Mouse (Mus musculus) macrophage (primary cell): ENCODE data around the gene Llgl1. TPM values are rescaled to one million over a fixed set of nuclear protein-coding genes. Genes with fewer than 3 reads are reported as not detected.

Experiments used
- H3K27ac ChIP-seq: fragments of 350-480 bp; formaldehyde crosslinking; 2 replicates; pipeline ENCODE4 v1.9.0; 2021
- H3K36me3 ChIP-seq: fragments of 350-480 bp; formaldehyde crosslinking; 2 replicates; pipeline ENCODE4 v1.9.0; 2021; ENCODE audit errors: inconsistent target
- H3K4me3 ChIP-seq: fragments of 350-480 bp; formaldehyde crosslinking; 2 replicates; pipeline ENCODE4 v1.9.0; 2021; ENCODE audit errors: inconsistent target
- H3K79me2 ChIP-seq: fragments of 350-480 bp; formaldehyde crosslinking; 2 replicates; pipeline ENCODE4 v1.9.0; 2021; ENCODE audit errors: inconsistent target
- WGBS: methylation state at CpG from one replicate; pipeline ENCODE4 v1.1.7; 2026; ENCODE audit warnings: inconsistent platforms; ENCODE audit not compliant: missing documents; 5-methylcytosine and 5-hydroxymethylcytosine counted together
- polyA plus RNA-seq: library from polyadenylated mRNA; stranded (reverse); fragments of 250-400 nt; gene quantifications from 3 replicates; pipeline ENCODE4 v1.2.4, GENCODE M21; 2018; ENCODE audit warnings: inconsistent platforms

The Llgl1 gene
- polyA plus RNA-seq, 1 experiment from 2014 or later, result 4.8 TPM

DNA sequence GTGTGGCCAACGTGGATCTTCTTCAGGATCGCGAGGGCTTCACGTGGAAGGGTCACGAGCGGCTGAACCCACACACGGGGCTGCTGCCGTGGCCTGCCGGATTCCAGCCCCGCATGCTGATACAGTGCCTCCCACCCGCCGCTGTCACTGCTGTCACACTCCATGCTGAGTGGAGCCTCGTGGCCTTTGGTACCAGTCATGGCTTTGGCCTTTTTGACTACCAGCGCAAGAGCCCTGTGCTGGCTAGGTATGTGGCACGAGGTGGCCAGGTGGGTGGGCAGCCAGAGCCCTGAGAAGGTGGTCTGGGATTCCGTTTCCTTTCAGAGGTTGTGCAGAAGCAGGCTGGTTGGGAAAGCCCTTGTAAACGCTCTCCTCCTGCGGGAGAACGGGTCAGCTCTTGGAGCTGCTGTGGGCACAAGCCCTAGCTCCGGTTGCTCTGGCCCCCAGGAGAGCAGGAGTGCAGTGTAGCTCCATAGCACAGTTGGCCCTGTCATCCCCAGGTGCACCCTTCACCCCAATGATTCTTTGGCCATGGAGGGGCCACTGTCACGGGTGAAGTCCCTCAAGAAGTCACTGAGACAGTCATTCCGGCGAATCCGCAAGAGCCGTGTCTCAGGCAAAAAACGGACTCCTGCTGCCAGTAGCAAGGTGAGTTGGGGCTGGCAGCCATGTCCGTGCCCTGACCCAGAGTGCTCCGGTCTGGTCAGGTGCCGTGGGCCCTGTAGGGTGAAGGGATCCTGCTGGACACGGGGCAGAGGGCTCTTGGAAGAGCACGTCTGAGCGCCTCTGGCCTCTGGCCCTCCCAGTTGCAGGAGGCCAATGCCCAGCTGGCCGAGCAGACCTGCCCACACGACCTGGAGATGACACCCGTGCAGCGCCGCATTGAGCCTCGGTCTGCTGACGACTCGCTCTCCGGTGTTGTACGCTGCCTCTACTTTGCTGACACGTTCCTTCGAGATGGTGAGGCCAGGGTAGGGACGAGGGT lies 10.2 kb downstream of the Llgl1 start:
- peaks cover 64% of the 10 kb centered on the region for H3K36me3 ChIP-seq
- H3K27ac ChIP-seq, result no peak overlapping the region
- H3K4me3 ChIP-seq, result no peak overlapping the region
- 95% methylated on average over 43 of the region's 45 CpGs for WGBS
- H3K79me2 ChIP-seq, result no peaks in the 10 kb centered on the region

DNA sequence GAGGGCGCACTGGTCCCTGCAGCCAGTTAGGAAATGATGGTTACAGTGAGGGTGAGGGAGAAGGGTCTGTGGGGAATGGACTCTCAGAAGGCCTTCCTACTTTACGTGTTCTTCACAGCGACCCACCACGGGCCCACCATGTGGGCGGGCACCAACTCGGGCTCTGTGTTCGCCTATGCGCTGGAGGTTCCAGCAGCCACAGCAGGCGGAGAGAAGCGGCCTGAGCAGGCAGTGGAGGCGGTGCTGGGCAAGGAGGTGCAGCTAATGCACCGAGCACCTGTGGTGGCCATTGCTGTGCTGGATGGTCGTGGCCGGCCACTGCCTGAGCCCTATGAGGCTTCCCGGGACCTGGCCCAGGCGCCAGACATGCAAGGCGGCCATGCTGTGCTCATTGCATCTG lies 11.7 kb downstream of the Llgl1 start:
- Histone ChIP-seq H3K27ac (no peak overlapping the region), H3K79me2 (no peaks in the 10 kb centered on the region), H3K4me3 (no peak overlapping the region), H3K36me3 (peaks cover 74% of the 10 kb centered on the region)
- 93% methylated on average over 16 of the region's 17 CpGs for WGBS

DNA sequence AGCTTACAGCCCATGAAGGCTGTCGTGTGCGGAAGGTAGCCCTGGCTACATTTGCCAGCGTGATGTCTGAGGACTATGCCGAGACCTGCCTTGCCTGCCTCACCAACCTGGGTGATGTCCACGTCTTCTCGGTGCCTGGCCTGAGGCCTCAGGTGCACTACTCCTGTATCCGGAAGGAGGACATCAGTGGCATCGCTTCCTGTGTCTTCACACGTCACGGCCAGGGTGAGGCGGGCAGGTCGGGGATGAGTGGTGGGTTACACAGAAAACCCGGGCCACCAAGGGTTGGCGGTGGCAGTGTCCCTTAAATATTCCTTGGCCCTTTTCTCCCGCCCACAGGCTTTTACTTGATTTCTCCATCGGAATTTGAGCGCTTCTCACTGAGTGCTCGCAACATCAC lies 12.5 kb downstream of the Llgl1 start:
- Histone ChIP-seq H3K79me2 (no peaks in the 10 kb centered on the region), H3K36me3 (peaks cover 74% of the 10 kb centered on the region), H3K4me3 (no peak overlapping the region), H3K27ac (no peak overlapping the region)
- WGBS, result 96% methylated on average over 18 of the region's 18 CpGs

DNA sequence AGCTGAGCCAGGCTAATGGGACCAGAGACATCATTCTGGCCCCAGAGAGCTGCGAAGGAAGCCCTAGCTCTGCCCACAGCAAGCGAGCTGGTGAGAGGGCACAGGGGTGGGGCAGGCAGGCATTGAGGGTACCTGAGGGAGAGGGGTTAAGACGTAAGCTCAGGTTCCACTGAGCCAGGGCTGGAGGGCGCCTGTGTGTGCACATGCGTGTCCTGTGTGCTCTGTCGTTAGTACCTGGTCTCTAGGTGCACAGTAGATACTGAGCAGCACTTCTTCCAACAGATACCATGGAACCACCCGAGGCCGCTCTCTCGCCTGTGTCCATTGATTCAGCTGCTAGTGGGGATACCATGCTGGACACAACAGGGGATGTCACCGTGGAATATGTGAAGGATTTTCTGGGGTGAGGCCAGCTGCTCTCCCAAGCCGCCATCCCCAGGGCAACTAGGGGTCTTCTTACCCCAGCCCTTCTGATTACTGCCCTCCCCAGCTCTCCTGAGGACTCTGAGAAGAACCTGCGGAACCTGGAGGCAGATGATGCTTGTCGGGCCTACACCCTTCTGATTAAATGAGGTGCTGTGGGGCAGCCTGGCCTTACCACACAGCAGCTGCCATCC lies 13.2 kb downstream of the Llgl1 start:
- Histone ChIP-seq H3K4me3 (no peak overlapping the region), H3K36me3 (peaks cover 78% of the 10 kb centered on the region), H3K79me2 (no peaks in the 10 kb centered on the region), H3K27ac (no peak overlapping the region)
- 93% methylated on average over 13 of the region's 13 CpGs for WGBS

DNA sequence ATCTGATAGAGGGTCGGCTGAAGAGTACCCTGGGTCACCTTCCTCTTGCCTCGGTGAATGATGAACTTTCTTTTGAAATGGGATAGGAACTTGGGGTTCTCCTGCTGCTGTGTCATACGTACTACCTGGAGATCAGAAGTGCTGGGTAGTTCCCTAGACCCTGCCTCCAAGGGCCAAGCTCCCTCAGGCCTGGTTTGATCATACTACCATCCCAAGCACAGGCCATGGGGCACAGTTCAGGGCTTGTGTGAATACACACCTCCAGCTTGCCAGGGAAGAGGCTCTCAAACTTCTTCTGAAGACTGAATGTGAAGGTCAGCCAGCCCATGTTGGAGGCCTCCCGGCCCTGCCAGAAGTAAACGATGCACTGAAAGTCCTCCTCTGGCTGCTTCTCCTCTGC lies 16.3 kb downstream of the Llgl1 start:
- 91% methylated on average over 5 of the region's 5 CpGs for WGBS
- H3K36me3 ChIP-seq, result peaks cover 89% of the 10 kb centered on the region
- no peaks in the 10 kb centered on the region for H3K79me2 ChIP-seq
- no peak overlapping the region for H3K4me3 ChIP-seq
- H3K27ac ChIP-seq, result no peak overlapping the region

DNA sequence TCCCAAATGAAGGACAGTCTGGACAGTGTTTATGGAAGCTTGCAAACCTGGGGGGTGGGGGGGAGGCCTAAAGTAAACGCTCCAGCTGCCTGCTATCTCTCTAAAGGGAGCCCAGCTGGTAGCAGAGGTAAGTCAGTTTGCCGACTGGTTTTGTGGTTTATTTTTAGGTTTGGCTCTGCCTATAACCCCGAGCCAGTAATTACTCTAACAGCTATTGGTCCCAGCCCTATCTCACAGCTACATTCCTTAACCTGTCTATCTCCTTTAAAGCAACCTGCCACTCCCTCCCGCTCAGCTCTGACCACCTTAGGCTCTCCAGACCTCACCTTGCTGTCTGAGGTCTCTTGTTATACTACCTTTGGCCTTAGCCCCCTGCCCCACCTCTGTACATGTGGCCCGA lies 19.7 kb downstream of the Llgl1 start:
- H3K79me2 ChIP-seq, result peaks cover 2% of the 10 kb centered on the region
- peaks cover 97% of the 10 kb centered on the region for H3K36me3 ChIP-seq
- 90% methylated on average over 4 of the region's 5 CpGs for WGBS
- no peak overlapping the region for H3K27ac ChIP-seq
- no peak overlapping the region for H3K4me3 ChIP-seq

DNA sequence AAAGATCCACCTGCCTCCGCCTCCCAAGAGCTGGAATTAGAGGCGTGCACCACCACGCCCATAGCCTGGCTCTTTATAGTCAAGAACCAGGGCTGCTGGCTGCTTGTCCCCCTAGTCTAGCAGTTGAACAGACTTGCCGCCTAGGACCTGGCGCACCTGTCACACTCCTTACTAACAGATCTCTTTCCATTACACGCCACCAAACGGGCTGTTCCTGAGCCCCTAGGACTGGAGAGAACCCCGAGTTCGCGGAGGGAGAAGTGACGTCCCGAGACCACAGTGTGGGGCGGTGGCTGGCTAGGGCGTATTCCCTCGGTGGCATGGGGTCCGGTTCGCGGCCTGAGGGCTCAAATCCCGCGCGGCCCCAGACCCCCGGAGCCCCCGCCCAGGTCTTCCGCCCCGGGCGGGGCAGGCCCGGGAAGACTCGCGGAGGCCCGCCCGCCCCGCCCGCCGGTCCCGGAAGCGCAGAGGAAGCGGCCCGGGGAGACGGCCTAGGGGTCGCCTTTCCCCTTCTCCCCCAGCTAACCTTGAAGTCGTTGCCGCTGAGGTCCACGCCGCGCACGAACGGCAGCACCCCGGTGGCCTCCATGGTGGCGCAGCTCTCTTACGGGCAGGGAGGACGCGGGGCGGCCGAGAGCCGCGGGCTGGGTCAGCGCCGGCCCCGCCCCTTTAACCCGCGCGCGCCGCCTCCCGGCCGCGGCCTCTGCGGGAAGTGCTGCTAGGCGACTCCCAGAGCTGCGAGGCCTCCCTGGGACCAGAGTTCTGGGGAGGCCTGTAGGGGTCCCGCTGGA lies 27.3 kb downstream of the Llgl1 start, which contains the start of gene Flii:
TSS of gene Flii (minus strand) at position 663 of the 791 bp plus-strand sequence.
- Histone ChIP-seq H3K79me2 (peaks cover 40% of the 10 kb centered on the region), H3K36me3 (peaks cover 38% of the 10 kb centered on the region), H3K4me3 (peak within 1 kb of the TSS; percentile 88), H3K27ac (peak within 1 kb of the TSS; percentile 66)
- WGBS, result under 1% methylated on average over 42 of the region's 71 CpGs

DNA sequence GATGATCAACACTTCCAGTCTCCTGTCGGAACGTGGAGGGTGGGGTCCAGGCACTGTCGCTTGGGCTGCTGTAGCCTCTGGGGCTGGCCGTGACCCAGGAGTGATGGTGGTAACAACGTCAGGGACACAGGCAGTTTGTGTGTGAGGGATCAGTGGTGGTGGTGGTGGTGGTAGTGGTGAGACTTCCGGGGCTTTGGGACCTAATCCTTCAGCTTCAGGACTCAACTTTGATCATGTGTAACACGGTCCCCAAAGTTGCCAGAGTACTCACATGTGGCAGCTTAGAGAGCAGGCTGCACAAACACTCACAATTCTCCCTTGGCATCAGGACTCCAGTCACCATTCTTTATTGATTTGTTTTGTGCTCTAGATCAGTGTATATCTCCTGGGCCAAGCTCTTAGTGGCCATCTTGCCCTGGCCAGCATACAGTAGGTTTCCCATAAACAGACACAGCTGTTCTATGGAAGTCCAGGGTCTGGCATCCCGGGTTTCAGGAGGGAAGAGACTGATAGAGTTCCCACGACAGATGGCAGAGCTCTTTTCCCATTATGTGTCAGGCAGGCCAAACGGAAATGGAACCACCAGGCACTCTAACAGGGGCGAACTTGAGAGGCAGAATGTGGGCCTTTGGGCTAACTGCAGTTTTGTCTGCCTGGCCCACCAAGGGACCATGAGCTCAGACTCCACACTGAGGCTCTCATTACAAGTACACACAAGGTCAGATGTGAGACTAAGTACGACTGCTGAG lies 28.0 kb downstream of the Llgl1 start:
- 4% methylated on average over 12 of the region's 12 CpGs for WGBS
- Histone ChIP-seq H3K27ac (peak overlapping the region; percentile 58), H3K4me3 (peak overlapping the region; percentile 49), H3K36me3 (peaks cover 36% of the 10 kb centered on the region), H3K79me2 (peaks cover 40% of the 10 kb centered on the region)

DNA sequence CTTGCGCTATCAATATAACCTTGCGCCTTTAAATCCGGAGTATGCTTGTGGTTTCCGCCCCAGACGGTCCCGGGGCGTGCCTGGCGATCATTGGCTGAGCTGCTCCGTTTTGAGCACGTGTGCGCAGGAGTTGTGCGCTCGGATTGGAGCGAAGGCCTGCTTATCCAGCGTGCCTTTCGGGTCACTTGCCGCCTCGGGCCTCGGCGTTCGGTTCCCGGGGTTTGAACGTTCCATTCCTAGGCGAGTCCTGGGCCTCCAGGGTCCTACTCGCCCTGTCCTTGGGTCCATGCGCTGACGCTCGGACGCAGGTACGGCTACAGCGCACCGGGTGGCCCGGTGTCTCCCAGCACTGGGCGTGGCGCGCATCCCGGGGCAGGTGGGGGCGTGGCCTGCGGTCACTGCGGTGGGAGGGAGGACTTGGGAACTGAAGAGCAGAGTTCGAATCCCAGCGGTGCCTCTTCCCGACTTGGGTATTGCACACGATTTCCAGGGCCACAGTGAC lies 28.8 kb downstream of the Llgl1 start, which contains the start of gene Mief2:
TSS of gene Mief2 (plus strand) at position 139 of the 502 bp plus-strand sequence.
- 1% methylated on average over 44 of the region's 44 CpGs for WGBS
- peaks cover 34% of the 10 kb centered on the region for H3K36me3 ChIP-seq
- H3K4me3 ChIP-seq, result peak within 1 kb of the TSS; percentile 49
- peak within 1 kb of the TSS; percentile 58 for H3K27ac ChIP-seq
- H3K79me2 ChIP-seq, result peaks cover 40% of the 10 kb centered on the region

DNA sequence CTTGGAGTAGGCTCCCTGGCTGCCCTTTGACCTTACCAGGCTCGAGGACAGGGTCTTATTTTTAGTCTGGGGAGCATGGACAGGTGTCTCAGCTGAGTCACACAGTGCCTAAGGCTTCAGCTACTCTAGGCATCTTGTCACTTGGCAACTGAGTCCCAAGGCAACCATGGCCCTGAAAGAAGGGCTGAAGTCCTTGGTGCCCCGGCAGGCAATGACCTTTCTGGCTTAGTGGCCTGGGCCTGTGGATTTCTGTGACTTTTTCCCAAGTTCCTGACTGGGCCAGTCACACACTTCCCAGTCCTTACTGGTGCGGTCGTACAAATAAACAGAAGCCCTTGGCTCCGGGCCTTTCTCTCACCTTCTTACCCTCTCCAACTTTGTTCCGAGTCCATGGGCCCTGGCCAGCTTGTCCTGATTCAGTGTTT lies 29.7 kb downstream of the Llgl1 start:
- Histone ChIP-seq H3K36me3 (peaks cover 24% of the 10 kb centered on the region), H3K4me3 (peak overlapping the region; percentile 49), H3K27ac (no peak overlapping the region), H3K79me2 (peaks cover 39% of the 10 kb centered on the region)
- WGBS, result 88% methylated on average over 6 of the region's 6 CpGs

DNA sequence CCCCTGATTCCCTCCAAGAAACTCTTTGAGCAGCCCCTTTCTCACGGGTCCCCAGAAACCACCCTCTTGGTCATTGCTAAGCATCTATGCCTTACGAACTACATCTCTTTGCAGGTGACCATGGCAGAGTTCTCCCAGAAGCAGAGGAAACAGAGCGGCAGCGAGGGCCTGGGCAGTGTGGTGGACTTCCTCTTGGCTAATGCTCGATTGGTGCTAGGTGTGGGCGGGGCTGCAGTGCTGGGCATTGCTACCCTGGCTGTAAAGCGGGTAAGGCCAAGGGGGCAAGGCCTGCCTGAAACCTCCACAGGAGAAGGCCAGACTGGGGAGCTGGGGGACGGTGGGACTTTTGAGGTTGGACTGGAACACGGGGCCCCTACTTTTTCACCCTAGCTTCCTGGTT lies 30.6 kb downstream of the Llgl1 start:
- Histone ChIP-seq H3K27ac (no peak overlapping the region), H3K4me3 (no peak overlapping the region), H3K79me2 (peaks cover 29% of the 10 kb centered on the region), H3K36me3 (peaks cover 16% of the 10 kb centered on the region; the same call in 1 of the 2 replicates)
- 81% methylated on average over 9 of the region's 9 CpGs for WGBS

DNA sequence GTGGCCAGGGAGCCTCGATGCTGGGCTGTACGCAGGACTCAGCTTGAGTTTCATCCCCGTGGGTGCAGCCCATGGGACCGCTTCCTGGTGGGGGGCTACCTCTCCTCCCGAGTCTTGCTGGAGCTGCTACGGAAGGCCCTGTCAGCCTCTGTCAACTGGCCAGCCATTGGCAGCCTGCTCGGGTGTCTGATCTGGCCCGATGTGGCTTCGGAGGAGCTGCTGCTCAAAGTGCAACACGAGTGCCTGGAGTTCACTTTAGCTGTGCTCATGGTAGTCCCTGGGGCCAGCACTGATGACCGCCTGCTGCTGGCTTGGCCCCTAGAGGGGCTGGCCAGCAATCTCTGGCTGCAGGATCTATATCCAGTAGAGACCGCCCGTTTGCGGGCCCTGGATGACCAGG lies 31.7 kb downstream of the Llgl1 start:
- 95% methylated on average over 14 of the region's 14 CpGs for WGBS
- H3K4me3 ChIP-seq, result no peak overlapping the region
- peaks cover 19% of the 10 kb centered on the region for H3K79me2 ChIP-seq
- H3K36me3 ChIP-seq, result peaks cover 16% of the 10 kb centered on the region; the same call in 1 of the 2 replicates
- H3K27ac ChIP-seq, result no peak overlapping the region

DNA sequence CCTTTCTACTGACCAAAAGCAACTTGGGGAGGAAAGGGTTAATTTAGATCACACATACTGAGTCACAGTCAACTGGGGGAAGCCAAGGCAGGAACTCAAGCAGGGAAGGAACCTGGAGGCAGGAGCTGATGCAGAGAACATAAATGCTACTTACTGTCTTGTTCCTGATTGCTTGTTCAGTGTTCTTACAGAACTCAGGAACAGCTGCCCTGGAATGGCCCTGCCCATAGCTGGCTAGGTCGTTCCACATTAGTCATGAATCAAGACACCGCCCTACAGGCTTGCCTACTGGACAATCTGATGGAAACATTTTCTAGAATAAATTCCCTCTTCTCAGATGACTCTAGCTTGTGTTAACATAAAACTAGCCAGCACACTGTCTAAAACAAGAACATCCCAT lies 34.7 kb downstream of the Llgl1 start:
- Histone ChIP-seq H3K79me2 (peaks cover 7% of the 10 kb centered on the region), H3K27ac (peak overlapping the region; percentile 48), H3K36me3 (peaks cover 22% of the 10 kb centered on the region; the same call in 1 of the 2 replicates), H3K4me3 (no peak overlapping the region)
- 82% methylated on average over 2 of the region's 2 CpGs for WGBS
